Mouse (Mus musculus): ENCODE measurements at regions not wholly inside any gene's neighbourhood (a gene's known extent, or its start where the extent isn't known, plus 50 kb on each side); places are given as distances from the start of the nearest gene placed in this dataset.

DNA sequence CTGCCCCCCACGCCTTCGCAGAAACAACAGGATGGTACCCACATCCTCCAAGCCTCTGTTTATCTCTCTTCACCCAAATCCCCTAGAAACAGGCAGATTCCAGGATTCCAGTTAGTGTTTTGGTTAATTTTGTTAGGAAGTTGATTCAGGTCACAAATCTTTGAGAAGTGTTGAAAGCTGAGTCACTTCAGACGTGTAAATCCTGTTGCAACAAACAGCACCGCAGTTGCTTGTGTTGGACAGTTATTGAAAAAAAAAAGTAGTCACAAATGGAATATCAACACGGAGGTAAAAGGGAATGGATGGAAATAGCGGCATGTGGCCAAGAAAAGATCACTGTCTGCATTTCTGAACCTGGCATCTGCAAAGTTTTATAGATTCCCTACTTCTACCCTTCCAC lies 831.0 kb downstream of the Kcnj2 start:
- no peak overlapping the region for H3K9ac ChIP-seq
- no peaks in the 10 kb centered on the region for H3K27me3 ChIP-seq
- no peaks in the 10 kb centered on the region for H3K36me3 ChIP-seq (replicated peaks)
- H3K4me1 ChIP-seq, result peaks cover 27% of the 10 kb centered on the region
- H3K4me2 ChIP-seq, result no peak overlapping the region
- ATAC-seq (ENCODE audit: low FRiP score), result no peak
- 89% methylated on average over 6 of the region's 6 CpGs for WGBS
- no peak overlapping the region for H3K4me3 ChIP-seq (replicated peaks)
- H3K27ac ChIP-seq, result no peak overlapping the region
- H3K9me3 ChIP-seq, result no peaks in the 10 kb centered on the region

DNA sequence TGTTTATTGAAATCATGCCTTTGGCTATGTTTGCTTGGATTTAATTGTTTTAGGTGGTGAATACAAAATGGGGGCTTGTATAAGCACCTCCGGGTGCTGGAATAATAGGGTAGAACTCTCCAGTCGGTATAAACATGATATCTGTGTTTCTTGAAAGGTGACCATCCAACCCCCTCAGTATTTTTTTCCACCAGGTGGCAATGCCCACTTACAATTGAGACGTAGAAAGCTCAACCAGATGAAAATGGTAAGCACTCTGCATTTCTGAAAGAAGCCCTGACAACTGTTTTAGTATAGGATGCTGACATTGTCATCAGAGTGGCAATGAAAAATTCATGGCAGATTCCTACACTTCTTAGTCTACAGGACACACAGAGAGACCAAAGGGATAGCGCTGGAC lies 838.1 kb downstream of the Kcnj2 start:
- H3K27me3 ChIP-seq, result no peaks in the 10 kb centered on the region
- H3K9ac ChIP-seq, result no peak overlapping the region
- 67% methylated on average over 4 of the region's 4 CpGs for WGBS
- no peaks in the 10 kb centered on the region for H3K36me3 ChIP-seq (replicated peaks)
- no peak overlapping the region for H3K4me2 ChIP-seq
- ATAC-seq (ENCODE audit: low FRiP score), result no peak
- H3K27ac ChIP-seq, result no peak overlapping the region
- no peak overlapping the region for H3K4me3 ChIP-seq (replicated peaks)
- H3K4me1 ChIP-seq, result no peaks in the 10 kb centered on the region
- H3K9me3 ChIP-seq, result no peaks in the 10 kb centered on the region

DNA sequence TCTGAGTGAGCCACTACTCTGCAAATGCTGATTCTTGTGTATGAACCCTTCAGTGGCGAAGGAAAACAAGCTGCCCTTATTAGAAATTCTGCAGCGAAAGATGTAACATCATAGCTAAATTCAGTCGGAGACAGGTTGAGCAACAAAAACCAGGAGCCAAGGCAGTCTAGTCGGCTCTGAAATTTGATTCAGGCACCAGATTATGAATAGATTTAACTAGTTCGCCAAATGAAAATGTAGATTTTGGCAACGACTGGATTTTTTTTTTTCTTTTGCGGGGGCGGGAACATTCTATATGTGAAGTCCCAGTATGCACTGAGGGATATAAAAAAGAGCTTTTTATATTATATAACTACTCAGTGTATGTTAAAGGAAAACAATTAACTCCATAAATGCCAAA lies 847.9 kb downstream of the Kcnj2 start:
- no peaks in the 10 kb centered on the region for H3K27me3 ChIP-seq
- H3K4me1 ChIP-seq, result no peaks in the 10 kb centered on the region
- no peak overlapping the region for H3K4me3 ChIP-seq (replicated peaks)
- H3K36me3 ChIP-seq (replicated peaks), result no peaks in the 10 kb centered on the region
- no peaks in the 10 kb centered on the region for H3K9me3 ChIP-seq
- ATAC-seq (ENCODE audit: low FRiP score), result no peak
- no peak overlapping the region for H3K4me2 ChIP-seq
- H3K9ac ChIP-seq, result no peak overlapping the region
- 85% methylated on average over 8 of the region's 8 CpGs for WGBS
- H3K27ac ChIP-seq, result no peak overlapping the region

DNA sequence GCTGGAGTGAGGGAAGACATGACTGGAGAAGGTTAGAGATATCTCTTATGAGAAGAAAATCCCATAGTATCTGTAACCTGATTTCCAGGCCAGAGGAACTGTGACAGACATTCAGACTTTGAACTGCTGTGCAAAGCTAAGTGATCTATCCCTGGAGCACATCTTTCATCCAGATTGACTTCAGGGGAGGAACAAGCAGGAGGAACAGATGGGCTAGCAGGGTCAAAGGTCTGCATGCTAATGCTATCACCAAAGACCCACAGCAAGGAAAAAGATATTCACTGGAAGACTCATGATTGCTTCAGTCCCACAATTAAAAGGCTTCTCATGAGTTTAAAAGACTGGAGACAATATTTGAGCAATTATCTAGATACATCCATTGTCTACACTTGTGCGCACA lies 855.7 kb upstream of the Sox9 start:
- H3K9me3 ChIP-seq, result no peaks in the 10 kb centered on the region
- H3K4me1 ChIP-seq, result peaks cover 9% of the 10 kb centered on the region; the same call in 1 of the 2 replicates
- no peaks in the 10 kb centered on the region for H3K36me3 ChIP-seq (replicated peaks)
- 97% methylated on average over 1 of the region's 1 CpGs for WGBS
- no peak for ATAC-seq (ENCODE audit: low FRiP score)
- H3K9ac ChIP-seq, result no peak overlapping the region
- H3K4me2 ChIP-seq, result no peak overlapping the region
- no peak overlapping the region for H3K27ac ChIP-seq
- no peak overlapping the region for H3K4me3 ChIP-seq (replicated peaks)
- H3K27me3 ChIP-seq, result no peaks in the 10 kb centered on the region

DNA sequence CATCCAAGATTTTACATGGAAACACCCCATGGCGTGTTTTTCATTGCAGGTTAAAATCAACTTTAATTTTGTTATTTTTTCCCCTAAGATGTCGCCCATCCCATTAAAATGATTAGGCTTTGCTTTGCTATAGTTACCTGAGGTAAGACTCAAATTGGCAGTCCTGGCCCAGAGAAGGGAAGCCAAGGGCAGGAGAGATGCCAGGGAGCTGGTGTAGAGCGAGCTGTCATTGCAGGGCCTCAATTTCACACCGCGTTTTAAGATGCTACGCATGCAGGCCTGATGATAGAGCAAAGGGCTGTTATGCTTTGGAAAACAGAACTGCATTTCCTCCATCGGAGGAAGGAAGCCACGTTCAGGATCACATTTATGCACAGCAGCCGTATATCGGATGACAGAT lies 852.7 kb upstream of the Sox9 start:
- no peak for ATAC-seq (ENCODE audit: low FRiP score)

DNA sequence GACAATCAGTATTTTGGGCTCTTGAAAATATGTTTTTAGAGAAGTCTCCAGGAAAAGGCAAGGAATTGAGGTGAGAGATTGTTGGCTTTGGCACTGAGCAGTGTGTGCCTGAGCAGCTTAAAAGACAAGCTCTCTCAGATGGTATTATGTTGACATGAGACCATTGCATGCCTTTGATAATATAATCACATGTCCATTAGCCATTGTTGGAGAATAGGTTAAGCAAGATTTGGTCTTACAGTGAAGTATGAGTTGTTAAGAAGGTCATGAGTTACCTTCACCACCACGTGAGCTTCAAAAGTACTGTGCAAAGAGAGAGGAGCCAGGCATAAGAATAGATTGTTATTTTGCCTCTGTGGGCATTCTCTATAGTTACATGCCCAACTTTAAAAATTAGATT lies 850.0 kb upstream of the Sox9 start:
- 91% methylated on average over 1 of the region's 1 CpGs for WGBS
- Histone ChIP-seq H3K4me3 (replicated peaks) (no peak overlapping the region), H3K9ac (no peak overlapping the region)

More for the DNA sequence above, 852.7 kb upstream of the Sox9 start:
- no peak overlapping the region for H3K4me3 ChIP-seq (replicated peaks)
- WGBS, result 74% methylated on average over 10 of the region's 10 CpGs
- no peaks in the 10 kb centered on the region for H3K36me3 ChIP-seq (replicated peaks)
- H3K4me2 ChIP-seq, result no peak overlapping the region
- H3K9ac ChIP-seq, result no peak overlapping the region
- no peaks in the 10 kb centered on the region for H3K27me3 ChIP-seq
- no peak overlapping the region for H3K27ac ChIP-seq
- H3K4me1 ChIP-seq, result peaks cover 9% of the 10 kb centered on the region; the same call in 1 of the 2 replicates
- no peaks in the 10 kb centered on the region for H3K9me3 ChIP-seq

DNA sequence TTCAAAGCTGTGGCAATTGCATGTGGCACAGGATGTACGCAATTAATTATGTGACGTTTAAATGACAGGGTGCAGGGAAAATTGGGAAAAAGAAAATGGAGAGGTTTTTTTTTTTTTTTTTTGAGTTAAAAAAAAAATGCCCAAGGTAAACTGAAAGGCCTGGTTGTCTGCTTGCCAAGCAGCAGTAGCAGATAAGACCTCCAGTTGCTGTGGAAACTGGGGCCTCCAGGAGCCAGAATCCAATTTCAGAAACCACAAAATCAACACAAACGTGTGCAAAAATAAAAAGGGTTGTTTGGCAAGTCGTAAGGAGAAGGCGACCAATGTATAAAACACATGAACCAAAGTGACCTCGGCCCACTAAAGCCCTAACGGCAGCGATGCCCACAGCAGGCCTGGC lies 837.7 kb upstream of the Sox9 start:
- no peaks in the 10 kb centered on the region for H3K4me1 ChIP-seq
- ATAC-seq (ENCODE audit: low FRiP score), result no peak
- H3K36me3 ChIP-seq (replicated peaks), result no peaks in the 10 kb centered on the region
- no peaks in the 10 kb centered on the region for H3K9me3 ChIP-seq
- H3K4me3 ChIP-seq (replicated peaks), result no peak overlapping the region
- no peak overlapping the region for H3K9ac ChIP-seq
- no peaks in the 10 kb centered on the region for H3K27me3 ChIP-seq
- H3K27ac ChIP-seq, result no peak overlapping the region
- H3K4me2 ChIP-seq, result no peak overlapping the region
- 77% methylated on average over 8 of the region's 8 CpGs for WGBS

More for the DNA sequence above, 850.0 kb upstream of the Sox9 start:
- no peak for ATAC-seq (ENCODE audit: low FRiP score)
- H3K27ac ChIP-seq, result no peak overlapping the region
- peaks cover 9% of the 10 kb centered on the region; the same call in 1 of the 2 replicates for H3K4me1 ChIP-seq
- H3K4me2 ChIP-seq, result no peak overlapping the region
- H3K36me3 ChIP-seq (replicated peaks), result no peaks in the 10 kb centered on the region
- no peaks in the 10 kb centered on the region for H3K9me3 ChIP-seq
- no peaks in the 10 kb centered on the region for H3K27me3 ChIP-seq

DNA sequence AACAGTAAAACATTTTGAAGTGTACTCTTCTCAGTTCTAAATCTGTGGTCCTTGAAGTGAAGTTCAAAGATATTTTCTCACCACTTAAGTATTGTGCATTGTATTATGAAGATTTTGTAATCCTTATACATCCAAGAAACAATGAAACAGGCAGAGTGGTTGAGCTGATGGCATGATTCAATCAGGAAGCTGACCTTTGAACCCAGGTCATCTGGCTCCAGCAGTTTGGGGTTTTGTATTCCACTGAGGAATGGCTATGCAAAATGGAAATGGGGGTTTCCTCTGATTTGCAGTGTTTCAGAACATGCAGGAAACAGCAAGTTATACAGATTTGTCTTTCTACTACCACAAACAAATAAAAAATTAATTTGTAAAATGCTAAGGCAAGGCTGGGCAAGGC lies 836.2 kb upstream of the Sox9 start:
- Histone ChIP-seq H3K9me3 (no peaks in the 10 kb centered on the region), H3K27ac (no peak overlapping the region), H3K9ac (no peak overlapping the region), H3K4me2 (no peak overlapping the region), H3K36me3 (replicated peaks) (no peaks in the 10 kb centered on the region), H3K4me3 (replicated peaks) (no peak overlapping the region), H3K27me3 (no peaks in the 10 kb centered on the region), H3K4me1 (no peaks in the 10 kb centered on the region)
- no peak for ATAC-seq (ENCODE audit: low FRiP score)

DNA sequence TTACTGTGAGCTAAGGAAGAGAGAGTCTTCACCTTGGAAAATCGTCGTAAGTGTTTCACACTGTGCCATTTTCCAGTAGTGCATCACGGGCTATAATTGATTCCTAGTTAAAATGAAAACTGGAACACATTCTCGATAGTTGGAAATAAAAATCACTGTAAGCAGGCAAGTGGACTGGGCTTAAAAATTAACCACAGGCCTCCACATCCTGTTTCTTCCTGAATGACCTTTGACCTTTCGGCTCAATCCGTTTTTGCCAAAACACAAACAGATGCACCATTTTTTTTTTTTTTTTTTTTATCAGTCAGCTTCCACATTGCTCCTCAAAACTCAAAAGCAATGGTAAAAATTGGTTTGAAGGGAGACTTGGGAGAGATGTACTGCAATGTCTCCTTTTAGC lies 834.4 kb upstream of the Sox9 start:
- WGBS, result 90% methylated on average over 6 of the region's 6 CpGs
- Histone ChIP-seq H3K4me1 (no peaks in the 10 kb centered on the region), H3K9ac (no peak overlapping the region), H3K9me3 (no peaks in the 10 kb centered on the region), H3K27ac (no peak overlapping the region), H3K4me3 (replicated peaks) (no peak overlapping the region), H3K4me2 (no peak overlapping the region), H3K36me3 (replicated peaks) (no peaks in the 10 kb centered on the region), H3K27me3 (no peaks in the 10 kb centered on the region)
- ATAC-seq (ENCODE audit: low FRiP score), result no peak

DNA sequence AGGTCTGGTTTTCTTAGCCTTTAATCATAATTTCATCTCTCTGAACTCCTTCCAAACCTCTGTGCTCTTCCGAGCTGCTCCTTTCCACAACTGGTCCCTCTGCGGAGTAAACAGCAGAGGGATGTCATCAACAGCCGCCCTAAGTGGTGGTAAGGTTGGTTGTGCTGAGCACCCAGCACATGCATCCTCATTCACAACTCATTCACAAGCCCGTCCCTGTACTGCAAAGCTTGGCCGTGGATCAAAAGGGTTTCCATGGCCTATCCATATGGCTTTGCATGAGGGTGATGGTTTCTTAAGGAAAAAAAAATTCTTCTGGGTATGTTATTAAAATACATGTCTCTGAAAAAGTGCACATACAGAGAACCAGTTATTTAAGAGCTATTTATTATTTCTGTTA lies 828.6 kb upstream of the Sox9 start:
- ATAC-seq (ENCODE audit: low FRiP score), result no peak
- Histone ChIP-seq H3K36me3 (replicated peaks) (no peaks in the 10 kb centered on the region), H3K9ac (no peak overlapping the region), H3K4me2 (no peak overlapping the region), H3K4me1 (no peaks in the 10 kb centered on the region), H3K4me3 (replicated peaks) (no peak overlapping the region), H3K27ac (no peak overlapping the region), H3K27me3 (no peaks in the 10 kb centered on the region), H3K9me3 (no peaks in the 10 kb centered on the region)
- 78% methylated on average over 5 of the region's 5 CpGs for WGBS

DNA sequence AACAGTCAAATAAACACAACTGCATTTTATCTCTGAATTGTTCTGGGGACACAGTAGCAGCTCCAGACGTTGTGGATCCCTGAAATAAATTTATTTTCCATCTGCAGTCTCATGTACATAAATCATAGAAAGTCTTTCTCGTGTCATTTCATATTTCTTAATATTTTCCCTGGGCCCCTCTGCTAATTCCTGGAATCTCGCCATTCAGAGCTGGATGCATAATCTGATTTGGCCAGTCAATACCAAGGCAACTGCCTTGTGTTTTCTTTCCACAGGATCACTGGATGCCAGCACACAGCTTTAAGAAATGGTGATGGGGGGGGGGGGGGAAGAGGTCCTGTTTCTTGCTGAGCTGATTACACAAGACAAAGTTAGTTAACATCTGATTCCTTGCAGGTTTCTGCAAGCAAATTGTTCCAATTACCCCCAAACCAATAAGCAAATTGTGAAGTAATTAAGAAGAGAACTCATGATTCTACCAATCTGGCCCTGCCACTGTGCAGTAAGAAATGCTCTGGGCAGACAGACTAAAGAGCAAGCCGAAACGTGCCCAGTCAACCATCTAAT lies 824.2 kb upstream of the Sox9 start:
- H3K36me3 ChIP-seq (replicated peaks), result no peaks in the 10 kb centered on the region
- H3K4me2 ChIP-seq, result no peak overlapping the region
- ATAC-seq (ENCODE audit: low FRiP score), result no peak
- H3K4me1 ChIP-seq, result 0 out of 2 replicates have a peak, but pooled peaks cover 4% of the 10 kb centered on the region
- H3K27me3 ChIP-seq, result no peaks in the 10 kb centered on the region
- no peaks in the 10 kb centered on the region for H3K9me3 ChIP-seq
- H3K9ac ChIP-seq, result no peak overlapping the region
- H3K4me3 ChIP-seq (replicated peaks), result no peak overlapping the region
- WGBS, result 74% methylated on average over 5 of the region's 5 CpGs
- no peak overlapping the region for H3K27ac ChIP-seq

DNA sequence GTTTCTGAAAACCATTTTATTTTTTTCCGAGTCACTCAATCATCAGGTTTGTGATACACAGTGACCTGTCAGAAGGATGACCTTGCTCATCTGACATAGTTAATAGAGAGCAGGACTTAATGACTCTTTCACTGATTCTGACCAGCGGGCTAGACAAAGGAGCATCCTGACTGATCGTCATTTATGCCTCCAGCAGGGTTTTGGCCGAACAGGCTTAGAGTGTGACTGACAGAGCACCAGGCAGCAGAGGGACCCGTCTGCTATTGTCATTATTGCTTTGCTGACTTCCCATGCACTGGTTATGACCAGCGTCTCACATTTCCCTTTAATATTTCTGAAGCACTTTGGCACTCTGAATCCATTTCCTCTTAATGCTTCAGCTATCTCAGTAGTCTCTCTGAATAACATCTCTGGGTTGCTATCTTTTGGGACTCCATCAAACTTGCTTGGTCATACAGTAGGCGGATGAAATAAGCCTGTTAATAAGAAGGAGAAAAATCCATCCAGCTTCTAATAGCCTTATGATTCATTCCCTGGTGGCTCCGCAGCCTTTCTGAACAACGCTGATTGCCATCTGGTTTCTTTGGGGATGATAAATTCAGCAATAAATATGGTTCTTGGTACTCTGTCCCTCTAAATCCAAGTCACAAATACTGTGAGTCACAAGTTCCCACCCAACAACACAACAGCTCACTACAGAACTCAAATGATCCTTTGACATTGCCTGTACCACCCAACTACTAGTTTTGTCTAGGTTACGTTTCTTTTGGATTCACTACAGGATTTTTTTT lies 820.8 kb upstream of the Sox9 start:
- WGBS, result 71% methylated on average over 10 of the region's 10 CpGs
- H3K4me1 ChIP-seq, result peaks cover 8% of the 10 kb centered on the region; the same call in 1 of the 2 replicates
- no peak overlapping the region for H3K4me3 ChIP-seq (replicated peaks)
- no peaks in the 10 kb centered on the region for H3K36me3 ChIP-seq (replicated peaks)
- no peaks in the 10 kb centered on the region for H3K27me3 ChIP-seq
- H3K27ac ChIP-seq, result no peak overlapping the region
- no peaks in the 10 kb centered on the region for H3K9me3 ChIP-seq
- H3K4me2 ChIP-seq, result no peak overlapping the region
- H3K9ac ChIP-seq, result no peak overlapping the region
- no peak for ATAC-seq (ENCODE audit: low FRiP score)

DNA sequence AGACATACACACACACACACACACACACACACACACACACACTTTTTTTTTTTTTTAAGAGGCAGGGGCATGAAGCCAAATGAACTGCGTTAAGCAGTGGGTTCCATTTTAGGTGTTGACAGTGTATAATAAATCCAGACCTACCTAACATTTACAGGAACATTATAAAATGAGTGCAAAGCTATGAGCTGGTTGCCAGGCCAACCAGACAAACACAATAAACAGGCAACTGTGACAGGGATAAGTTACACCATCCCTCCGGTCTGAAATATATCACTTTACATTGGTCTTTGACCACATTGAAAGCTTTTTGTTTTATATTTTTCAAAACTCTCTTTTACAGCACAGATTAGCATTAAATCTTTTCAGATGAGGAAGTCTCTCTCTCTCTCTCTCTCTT lies 820.2 kb upstream of the Sox9 start:
- H3K27ac ChIP-seq, result no peak overlapping the region
- H3K36me3 ChIP-seq (replicated peaks), result no peaks in the 10 kb centered on the region
- no peak overlapping the region for H3K4me3 ChIP-seq (replicated peaks)
- H3K27me3 ChIP-seq, result no peaks in the 10 kb centered on the region
- WGBS, result 74% methylated on average over 2 of the region's 2 CpGs
- no peak overlapping the region for H3K4me2 ChIP-seq
- no peaks in the 10 kb centered on the region for H3K9me3 ChIP-seq
- peaks cover 8% of the 10 kb centered on the region; the same call in 1 of the 2 replicates for H3K4me1 ChIP-seq
- H3K9ac ChIP-seq, result no peak overlapping the region
- no peak for ATAC-seq (ENCODE audit: low FRiP score)

Data from forebrain, embryonic 12.5 days (tissue).